Mouse (Mus musculus): ENCODE data around the gene Bcl3. TPM values are rescaled to one million over a fixed set of nuclear protein-coding genes. Genes with fewer than 3 reads are reported as not detected.
"Not testable (repeated sequence)": the region's sequence is repeated elsewhere in the genome, so short reads cannot be mapped to it uniquely, and the experiment has no call there.

Gene Bcl3
- total RNA-seq, 2 experiments from 2014 or later: 0.32 to 1.4 TPM

DNA sequence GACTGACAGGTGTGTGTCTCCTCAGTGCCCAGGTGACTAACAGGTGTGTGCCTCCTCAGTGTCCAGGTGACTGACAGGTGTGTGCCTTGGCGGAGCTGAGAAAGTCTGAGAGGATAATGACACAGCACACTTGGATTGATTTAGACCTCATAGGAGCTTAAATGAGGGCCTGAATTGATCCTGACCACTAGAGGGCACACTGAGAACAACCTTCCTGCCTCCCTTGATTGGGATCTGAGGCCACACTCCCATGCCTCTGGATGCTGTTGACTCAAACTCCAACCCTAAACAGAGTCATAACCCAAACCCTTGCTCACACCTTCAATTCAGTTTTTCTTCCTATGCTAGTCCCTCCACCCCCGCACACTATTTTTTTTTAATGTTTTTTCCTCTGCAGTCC is 21.8 kb downstream of the Bcl3 start:
- no peak for DNase-seq

DNA sequence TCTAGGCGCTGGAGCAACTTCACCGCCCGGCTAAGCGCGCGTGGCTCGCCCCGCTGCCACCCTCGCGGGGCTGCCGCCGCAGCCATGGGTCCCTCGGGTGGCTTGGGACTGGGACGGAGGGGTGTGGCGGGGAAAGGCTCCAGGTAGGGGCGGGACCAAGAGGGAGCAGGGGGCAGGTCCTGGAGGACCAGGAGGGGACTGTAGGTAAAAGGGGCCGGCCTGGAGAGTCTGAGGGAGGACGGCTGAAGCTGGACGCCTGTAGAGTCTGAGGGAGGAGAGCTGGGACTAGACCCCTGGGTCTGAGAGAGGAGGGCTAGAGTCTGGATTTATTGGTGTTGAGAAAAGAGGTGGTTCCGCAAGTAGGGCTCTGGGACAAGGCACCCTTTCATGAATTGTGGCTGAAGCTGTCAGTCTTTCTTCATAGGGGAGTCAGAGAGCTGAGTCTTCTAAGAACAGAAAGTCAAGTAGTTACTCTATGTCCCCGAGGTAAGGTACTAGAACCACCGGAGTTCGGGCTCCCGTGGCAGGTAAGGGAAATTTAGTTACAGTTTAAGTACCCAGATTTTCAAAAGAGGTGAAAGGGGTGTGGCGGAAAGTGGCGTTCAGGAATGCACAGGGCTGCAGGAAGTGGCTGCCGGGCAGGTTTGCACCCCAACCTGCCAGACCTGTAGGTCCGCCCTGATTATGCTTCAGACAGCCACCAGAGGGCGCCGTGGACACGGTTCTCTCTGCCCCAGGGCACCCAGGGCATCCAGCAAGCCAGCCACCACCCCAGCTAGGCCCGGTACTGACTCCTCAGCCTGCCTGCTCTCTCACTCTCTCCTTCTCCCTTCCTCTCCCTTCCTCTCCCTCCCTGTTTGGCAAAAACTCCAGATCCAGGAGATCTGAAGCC is 25.6 kb downstream of the Bcl3 start, which contains the start of gene Cblc:
Gene Cblc (minus strand): TSS at position 113 of the 892 bp plus-strand sequence.
- peak in 1 of 2 experiments; percentile 42 for DNase-seq

DNA sequence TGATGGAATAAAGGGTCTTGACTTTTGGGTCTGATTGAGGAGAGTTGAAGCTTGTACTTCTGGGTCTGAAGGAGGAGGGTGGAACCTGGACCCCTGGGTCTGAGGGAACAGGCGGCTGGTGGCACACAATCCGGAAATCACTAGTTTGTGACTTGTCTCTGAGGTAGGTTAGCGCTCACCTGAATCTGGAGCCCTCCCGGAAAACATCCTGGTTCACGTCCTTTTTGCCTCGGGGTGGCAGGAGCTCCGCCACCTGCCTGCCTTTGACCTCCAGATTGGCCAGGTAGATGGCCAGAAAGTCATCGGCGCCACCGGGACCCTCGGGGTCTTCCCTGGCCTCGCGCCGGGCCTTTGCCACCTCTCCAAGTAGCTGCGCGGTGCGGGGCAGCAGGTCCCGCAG is 26.3 kb downstream of the Bcl3 start:
- DNase-seq: no peak

DNA sequence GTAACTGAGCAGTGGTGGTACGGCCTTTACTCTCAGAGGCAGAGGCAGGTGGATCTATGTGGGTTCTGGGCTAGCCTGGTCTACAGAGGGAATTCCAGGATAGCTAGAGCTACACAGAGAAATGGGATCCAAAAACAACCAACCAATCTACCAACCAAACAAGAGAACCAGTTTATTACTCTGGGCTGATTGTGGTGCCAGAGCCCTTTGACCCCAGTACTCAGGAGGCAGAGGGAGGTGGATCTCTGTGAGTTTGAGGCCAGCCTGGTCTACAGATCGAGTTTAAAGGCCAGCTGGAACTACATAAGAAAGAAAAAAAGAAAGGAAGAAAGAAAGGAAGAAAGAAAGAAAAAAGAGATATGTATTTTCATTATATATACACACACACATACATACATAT is 27.3 kb downstream of the Bcl3 start:
- DNase-seq: no peak

DNA sequence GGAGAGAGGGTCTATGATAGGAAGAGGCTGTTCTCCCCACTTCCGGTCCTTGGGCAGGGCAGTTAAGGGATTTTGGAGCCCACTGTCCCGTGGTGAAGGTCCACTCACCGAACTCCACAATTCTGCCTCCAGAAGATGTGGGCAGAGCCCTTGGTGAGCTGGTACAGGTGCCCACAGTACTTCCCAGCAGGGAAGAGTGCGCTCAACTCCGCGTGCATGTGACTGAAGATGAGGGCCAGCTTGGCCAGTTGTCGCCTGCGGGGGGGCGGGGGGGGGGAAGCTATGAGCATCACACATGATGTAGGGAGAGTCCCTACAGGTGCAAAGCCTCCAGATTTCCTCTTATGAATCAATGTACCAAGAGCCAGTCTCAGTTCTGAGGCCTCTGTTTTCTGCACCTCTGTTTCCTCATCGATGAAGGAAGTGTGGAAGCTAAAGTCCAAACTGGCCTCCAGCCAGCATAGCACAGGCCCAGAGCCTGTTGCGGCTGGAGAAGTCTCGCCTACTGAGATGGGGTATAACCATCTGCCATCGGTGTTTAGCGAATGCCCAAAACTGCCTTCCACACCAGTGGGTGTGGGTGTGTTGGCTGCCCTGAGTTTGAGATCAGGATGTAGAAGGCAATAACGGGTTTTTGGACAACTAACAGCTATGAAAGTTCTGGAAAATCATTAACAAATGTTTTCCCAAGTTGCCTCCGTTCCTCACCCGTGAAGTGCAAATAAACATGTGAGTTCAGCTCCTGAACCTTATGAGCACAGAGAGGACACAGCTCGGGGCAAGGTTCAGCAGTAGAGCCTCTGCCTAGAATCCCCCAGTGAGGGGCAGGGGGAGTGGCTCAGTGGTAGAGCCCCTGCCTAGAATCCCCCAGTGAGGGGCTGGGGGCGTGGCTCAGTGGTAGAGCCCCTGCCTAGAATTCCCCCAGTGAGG is 29.6 kb downstream of the Bcl3 start:
- no peak for DNase-seq

DNA sequence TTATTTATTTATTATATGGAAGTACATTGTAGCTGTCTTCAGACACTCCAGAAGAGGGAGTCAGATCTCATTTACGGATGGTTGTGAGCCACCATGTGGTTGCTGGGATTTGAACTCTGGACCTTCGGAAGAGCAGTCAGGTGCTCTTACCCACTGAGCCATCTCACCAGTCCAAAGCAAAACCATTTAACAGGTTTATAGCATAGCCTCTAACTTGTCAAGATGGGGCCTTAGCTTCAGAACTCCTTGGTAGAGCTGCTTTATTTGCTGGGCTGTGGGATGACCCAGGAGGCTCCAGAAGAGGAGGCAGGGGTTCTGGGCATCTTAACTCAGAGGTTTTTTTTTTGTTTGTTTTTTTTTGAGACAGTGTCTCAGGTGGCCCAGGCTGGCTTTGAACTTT is 31.1 kb downstream of the Bcl3 start:
- not testable (repeated sequence) for DNase-seq

DNA sequence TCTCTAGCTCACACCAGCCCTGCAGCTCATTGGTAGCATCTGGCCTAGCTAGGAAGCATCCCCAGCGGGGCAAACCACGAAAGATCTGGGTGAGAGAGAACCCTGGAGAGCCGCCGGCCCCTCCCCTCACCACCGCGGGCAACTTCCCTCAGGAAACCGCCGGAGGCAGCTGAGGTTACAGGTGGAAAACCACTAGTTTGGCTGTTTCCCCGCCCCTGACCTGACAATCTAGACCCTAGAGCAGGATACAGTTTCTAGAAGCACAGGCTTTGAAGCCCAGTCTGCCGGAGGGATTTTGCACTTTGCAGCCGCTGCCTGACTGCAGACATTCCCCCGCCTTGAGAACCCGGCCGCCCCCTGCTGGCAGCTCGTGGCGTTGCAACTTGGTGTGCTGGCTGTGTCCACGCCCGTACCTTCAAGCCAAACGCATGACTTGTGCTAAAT is 32.6 kb downstream of the Bcl3 start:
- peak; percentile 80 to 87 for DNase-seq

DNA sequence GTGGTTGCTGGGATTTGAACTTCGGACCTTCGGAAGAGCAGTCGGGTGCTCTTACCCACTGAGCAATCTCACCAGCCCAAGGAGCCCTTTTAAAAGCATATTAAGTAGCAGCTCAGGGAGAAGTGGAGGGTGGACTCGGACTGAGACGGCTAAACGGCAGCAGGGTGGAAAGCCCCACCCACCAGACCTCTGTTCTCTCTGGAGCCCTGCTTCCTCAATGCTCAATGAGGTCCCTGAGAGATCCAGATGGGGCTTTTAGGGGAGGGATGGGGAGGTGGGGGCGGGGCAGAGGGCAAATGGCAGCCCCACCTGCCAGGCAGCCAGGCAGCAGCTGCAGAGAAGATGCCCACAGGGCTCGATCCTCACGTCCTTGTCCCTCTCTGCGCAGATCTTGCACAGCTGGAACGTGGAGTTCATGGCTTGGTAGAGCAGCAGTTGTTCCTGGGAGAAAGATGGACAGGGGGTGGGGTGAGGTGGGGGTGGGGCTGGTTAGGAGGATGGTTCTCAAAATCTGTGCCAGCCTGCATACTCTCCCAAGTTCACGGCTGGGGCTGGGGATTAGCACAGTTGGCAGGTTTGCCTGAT is 36.6 kb downstream of the Bcl3 start:
- no peak for DNase-seq

DNA sequence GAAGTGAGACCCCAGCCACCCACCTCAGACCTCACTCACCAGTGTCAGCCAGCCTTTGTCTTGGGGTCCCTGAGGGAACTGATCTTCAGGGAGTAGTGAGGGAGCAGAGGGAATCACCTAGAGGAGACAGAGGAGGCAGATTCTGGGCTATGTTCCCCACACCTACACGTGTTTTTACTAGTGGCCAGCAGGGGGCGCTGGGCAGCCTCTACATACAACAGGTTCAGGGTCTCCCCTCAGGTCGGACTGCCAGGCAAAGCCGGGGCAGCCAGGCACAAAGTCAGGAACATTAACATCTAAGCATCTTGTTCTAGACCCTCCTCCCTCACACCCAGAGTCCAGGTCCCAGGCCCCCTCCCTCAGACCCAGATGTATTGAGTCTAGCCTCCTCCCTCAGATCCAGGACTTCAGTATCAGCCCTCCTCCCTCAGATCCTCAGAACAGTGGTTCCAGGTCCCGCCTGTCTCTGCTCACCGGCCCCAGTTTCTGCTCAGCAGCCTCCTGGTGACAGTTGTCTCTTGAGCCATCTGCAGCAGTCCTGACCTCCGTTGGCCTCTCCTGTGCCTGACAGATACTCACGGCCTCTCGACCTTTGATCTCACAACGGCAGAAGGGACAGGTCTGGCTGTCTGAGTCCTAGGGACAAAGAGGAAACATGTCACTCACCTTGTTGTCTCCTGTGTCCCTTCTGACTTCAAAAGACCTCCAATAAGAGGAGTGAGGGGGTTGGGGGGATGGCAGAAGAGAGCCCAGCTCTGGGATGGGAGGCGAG is 37.6 kb downstream of the Bcl3 start:
- DNase-seq: no peak

DNA sequence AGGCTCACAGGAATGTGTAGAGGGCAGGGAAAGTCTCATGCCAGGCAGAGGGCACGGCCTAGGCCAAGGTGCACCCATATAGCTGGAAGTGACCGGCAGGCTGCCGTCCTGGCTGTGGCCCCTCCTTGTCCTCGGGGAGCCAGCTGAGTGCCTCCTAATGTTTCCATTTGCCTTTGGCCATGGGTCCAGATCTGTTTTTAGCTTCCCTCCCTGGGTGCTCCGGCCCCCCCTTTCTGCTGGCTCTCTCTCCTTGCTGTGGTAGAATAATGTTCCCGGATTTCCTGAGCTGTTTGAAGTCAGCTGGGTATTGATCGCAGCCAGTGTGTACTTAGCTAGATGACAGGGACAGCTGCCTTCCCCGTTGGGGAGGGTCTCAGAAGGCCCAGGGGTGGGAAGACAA is 38.9 kb downstream of the Bcl3 start:
- DNase-seq: no peak

DNA sequence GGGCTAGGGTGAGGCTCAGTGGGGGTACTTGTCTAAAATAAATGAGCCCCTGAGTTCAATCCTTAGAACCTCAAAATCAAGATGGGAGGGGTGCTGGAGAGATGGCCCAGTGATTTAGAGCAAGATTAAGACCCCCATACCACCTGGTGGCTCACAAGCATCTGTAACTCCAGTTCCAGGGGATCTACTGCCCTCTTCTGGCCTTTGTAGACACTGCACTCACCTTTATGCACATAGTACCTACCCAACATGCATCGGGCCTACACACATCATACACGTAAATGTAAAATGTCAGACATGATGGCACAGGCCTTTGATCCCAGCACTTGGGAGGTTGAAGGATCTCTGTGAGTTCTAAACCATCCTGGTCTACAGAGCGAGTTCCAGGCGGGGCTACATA is 39.9 kb downstream of the Bcl3 start:
- DNase-seq: no peak

DNA sequence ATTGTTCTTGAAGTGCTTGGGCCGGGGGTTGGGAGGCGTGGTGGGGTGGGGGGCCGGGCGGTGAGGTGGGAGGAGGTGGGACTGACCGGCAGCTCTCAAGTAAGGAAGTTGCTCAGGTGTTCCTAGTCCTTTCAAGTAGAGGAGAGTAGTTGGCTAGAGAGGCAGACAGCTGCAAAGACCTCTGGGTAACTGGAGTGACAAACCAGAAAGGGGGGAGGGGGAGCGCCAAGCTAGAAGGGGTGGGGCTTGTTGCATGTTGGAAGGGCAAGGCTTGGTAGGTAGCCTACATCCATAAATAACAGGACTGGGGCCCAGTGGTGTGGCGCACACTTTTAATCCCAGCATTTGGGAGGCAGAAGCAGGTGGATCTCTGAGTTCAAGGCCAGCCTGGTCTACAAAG is 40.8 kb downstream of the Bcl3 start:
- DNase-seq: no peak

DNA sequence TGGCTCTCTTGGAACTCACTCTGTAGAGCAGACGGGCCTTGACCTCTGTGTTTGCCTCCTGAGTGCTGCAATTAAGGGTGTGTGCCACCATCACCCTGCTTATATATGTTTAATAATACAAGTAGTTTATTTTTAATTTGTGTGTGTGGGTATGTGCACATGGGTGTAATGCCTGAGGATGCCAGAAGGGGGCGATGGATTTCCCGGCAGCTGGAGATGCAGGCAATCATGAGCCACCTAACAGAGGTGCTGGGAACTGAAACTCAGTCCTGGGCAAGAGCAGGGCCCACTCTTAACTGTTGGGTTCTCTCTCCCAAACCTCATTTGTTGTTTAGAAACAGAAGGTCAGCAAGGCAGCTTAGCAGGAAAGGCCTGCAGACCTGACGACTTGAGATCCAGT is 42.7 kb downstream of the Bcl3 start:
- no peak for DNase-seq

DNA sequence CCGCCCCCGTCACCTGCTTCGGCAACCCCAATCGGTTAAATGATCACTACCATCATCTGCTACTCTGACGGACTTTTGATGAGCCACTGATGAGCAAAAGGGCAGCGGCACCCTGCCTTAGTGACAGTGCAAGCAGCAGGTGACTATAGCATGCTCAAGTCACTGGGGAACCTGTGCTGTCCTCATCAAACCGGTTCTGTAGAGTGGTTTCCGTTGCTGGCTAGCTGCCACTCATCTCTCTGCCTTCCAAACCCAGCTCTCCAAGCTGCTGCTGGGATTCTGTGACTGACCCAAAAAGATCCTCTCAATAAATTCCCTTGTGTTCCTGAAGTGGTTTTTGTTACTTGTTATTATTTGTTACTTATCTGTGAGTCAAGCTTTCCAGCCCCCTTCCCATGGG is 43.9 kb downstream of the Bcl3 start:
- no peak for DNase-seq

DNA sequence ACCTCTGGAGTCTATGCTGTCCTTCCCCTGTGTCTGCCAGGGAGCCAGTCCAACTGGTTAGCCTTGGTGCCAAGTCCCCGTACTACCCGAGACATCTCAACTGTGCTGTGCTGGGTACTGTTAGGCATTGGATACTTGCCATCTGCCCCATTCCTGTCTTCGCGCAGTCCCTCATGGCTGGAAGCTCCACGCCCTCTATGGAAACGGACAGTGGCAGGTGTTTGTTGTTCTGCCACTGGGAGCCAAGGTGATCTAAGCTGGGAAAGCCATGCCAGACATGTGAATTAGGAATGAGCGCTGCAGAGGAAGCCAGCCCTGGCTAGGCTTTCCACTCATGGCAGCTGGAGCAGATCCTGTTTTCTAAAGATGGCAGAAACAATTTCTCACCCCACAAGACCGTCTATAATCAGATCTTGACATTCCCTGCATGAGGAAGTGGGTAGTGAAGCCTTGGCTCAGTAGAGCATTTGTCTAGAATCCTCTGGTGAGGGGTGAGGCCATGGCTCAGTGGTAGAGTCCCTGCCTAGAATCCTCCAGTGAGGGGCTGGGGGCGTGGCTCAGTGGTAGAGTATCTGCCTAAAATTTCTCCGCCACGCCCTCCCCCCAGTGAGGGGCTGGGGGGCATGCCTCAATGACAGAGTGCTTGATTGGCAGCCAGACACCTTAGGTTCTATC is 45.4 kb downstream of the Bcl3 start:
- no peak for DNase-seq

DNA sequence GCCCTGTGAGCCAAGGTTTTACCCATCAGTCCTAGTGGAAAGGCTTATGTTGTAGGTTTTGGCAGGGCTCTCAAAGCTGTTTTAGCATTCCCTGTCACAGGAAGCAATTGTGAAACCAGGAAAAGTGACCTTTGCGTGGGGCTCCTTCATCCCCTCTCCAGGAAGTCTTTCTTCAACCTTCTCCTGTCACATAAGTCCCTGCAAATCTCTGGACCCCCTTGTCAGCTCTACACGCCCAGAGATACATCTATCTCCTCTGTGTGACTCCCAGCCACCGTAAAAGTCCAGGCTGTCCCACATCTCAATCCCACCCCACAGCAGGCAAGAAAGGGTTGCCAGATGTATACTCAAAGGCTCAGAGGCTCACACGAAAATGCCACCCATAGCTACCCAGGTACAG is 50.9 kb downstream of the Bcl3 start:
- no peak for DNase-seq

DNA sequence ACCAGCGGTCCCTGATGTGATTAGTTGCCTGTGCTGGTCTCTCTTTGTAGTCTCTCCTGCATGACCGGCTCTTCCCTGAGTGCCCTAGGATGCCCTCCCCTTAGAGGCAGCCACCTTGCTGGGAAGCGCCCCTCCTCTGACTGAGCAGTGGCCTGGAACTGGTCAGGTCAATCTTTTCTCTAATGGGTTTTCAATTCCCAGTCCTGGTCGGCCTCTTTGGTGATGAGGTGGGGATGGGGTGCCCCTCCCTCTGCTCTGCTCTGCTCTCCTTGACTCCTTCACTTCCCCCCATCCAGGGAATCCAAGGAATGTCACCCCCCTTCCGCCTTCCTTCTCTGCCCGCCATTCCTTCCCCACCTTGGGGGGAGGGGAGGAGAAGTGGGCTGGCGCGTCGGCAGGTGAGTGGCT is 51.6 kb downstream of the Bcl3 start, which contains the start of gene Bcam:
Gene Bcam (minus strand): TSS at position 33 of the 408 bp plus-strand sequence.
- no peak for DNase-seq

DNA sequence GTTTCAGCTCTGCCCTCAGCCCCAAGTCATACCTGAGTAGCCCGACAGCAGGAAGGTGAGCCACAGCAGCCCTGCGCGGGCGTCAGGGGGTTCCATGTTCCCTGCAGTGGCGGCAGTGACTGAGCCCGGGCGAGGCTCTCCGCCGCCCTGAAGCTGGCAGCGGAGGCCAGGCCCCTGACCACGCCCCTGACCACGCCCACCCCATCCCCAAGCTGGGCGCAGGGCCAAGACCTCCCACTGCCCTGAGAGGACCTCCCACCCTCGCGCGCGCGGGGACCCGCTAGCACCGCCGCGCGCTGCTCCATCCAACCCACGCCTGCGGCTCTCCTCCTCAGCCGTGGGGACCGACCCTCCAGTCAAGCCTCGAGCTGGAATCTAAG is 52.2 kb downstream of the Bcl3 start:
- DNase-seq: peak; percentile 35 to 55

DNA sequence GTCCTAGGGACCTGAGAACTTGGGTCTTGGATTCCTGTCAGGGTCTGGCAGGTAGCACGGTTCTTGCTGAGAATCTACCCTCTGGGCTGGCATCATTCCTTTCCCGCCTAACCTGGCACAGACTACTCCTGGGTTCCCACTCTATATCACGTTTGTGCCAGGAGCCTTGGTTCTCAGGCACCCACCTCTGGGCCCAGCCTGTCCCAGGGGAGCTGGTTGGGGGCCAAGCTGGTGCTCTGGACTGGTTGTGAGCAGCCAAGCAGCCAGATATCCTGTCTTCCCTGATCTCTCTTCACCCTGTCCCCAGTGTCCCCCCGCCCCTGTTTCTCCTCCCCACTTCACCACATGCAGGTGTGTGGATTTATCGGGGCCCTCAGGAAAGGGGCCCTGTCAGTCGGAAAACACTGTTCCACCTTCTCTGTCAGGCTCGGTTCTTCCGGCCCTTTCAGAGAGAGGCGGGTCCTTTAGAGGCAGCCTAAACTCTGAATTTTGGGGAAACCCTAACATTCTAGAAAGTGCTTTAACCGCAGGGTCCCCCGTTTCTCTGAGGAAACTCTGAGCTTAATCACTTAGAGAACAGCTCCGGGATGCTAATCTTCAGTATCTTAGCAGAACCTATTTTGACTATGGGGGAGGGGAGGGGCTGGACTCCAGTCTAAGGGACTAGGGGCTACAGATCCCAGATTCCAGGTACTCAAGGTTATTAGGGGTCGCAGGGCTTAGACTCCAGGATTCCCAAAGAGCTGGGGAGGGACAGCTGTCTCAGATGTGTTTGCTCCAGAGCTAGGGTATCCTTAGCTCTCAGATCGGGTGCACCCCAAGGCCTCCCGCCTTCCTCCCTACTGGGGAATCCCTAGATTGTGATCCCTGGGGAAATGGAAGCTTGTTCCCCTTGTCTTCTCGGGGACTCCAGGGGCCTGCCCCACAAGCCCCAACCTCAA is 52.9 kb downstream of the Bcl3 start:
- no peak for DNase-seq

DNA sequence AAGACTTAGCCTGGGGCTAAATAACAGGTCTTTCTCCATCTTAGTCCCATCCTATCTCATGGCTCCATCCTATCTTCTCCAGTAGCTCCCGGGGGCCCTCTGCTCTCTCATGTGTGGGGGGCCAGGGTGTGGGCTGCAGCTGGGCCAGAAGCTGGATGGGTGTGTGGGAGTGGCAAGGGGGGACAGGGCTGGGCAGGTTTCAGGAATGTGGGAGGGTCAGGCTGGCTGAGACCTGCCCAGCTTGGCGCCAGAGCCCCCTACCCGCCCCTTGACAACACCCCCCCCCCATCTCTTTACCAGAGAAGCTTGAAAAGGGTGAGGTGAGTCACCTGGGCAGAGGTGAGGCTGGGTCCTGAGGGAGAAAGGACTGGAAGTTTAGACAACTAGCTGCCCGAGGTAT is 53.6 kb downstream of the Bcl3 start:
- no peak for DNase-seq
